Mouse (Mus musculus) activated CD4-positive, CD25-positive, alpha-beta regulatory T cell (primary cell): ENCODE data around the gene Zfp433. TPM values are rescaled to one million over a fixed set of nuclear protein-coding genes. Genes with fewer than 3 reads are reported as not detected.

Source experiments
- polyA plus RNA-seq, 2 experiments: library from polyadenylated mRNA; unstranded; fragments of 100-300 nt; shearing (Covaris generic); gene quantifications; one replicate each; pipeline ENCODE4 v1.2.1; 2017

The Zfp433 gene
- 10 to 100 TPM; 17.2 to 21.1 TPM for polyA plus RNA-seq

GRCm38 (mm10) chr10:81704531-81705301 is at the start of gene Zfp433:
TSS of gene Zfp433 (plus strand) at chr10:81704825.

DNA sequence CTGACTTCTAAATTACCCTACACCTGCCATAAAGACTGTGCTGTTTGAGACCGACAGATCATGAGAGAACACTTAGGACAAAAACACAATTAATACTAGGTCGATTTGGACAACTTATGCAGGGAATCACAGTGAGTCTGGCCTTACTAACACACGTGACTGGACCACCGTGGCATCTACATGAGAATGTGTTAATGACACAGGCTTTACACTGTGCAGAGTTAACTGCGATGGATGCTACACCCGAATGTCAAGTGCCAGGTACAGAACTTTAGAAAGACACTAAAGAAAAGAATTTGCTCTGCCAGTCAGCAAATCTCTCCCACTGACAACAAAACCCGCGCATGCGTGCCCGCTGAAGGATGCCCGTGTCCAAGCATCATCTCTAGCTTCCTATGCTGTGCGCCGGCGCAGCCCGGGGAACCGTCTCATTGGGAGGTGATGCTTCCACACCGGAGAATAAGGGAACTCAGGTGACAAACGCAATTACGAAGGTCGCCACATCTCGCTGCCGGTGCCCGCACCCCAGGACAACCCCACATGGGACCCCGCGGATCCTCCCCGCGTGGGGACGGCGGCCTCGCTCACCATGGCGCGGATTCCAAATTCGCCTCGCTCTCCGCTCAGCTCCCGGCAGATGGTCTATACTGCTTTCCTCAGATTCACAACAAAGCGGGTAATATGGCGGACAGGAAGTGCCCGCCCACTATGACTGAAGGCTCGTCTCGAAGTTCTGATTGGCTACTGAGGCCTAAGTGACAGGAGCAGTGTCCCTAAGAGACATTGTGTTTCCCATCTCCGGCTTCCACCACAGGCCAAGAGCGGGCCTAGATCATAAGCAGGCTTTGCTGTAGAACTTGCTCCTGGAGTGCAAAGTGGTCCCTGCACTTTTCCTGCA is 66.1 kb downstream of the Zfp433 start, which contains the start of gene Gm3055:
Gene Gm3055 (minus strand): TSS at position 656 of the 898 bp plus-strand sequence.

Other genes with a start within 250 kb of the Zfp433 start
- gene Nfic, start 249.2 kb upstream of the Zfp433 start, polyA plus RNA-seq: 10 to 100 TPM; 14.8 to 22.7 TPM
- gene Celf5, start 222.1 kb upstream of the Zfp433 start, polyA plus RNA-seq: under 1 TPM; 0.14 to 0.73 TPM
- gene Ncln, start 208.4 kb upstream of the Zfp433 start, polyA plus RNA-seq: 10 to 100 TPM; 78.9 to 96.7 TPM
- 10 to 100 TPM; 64.8 to 91.5 TPM for gene S1pr4, start 204.7 kb upstream of the Zfp433 start, polyA plus RNA-seq
- 10 to 100 TPM; 29.2 to 77.3 TPM for gene Gna15, start 180.6 kb upstream of the Zfp433 start, polyA plus RNA-seq
- 10 to 100 TPM; 18.6 to 21.0 TPM for gene Gna11, start 159.6 kb upstream of the Zfp433 start, polyA plus RNA-seq
- gene Aes, start 145.3 kb upstream of the Zfp433 start, polyA plus RNA-seq: 1,000 to 10,000 TPM; 1,214 to 1,244 TPM
- gene Tle2, start 130.3 kb upstream of the Zfp433 start, polyA plus RNA-seq: 1 to 10 TPM; 1.1 to 2.0 TPM
- under 1 TPM; 0.43 to 0.88 TPM for gene Tle6, start 103.8 kb upstream of the Zfp433 start, polyA plus RNA-seq
- gene BC025920, start 98.6 kb upstream of the Zfp433 start, polyA plus RNA-seq: 1 to 10 TPM in 1 of 2 experiments, under 1 TPM in 1; 0.72 to 3.1 TPM
- 10 to 100 TPM; 10.7 to 20.6 TPM for gene Sirt6, start 77.0 kb upstream of the Zfp433 start, polyA plus RNA-seq
- 1 to 10 TPM; 1.9 to 5.6 TPM for gene Ankrd24, start 76.3 kb upstream of the Zfp433 start, polyA plus RNA-seq
- 1 to 10 TPM; 6.8 to 9.1 TPM for gene Gm10778, start 55.8 kb upstream of the Zfp433 start, polyA plus RNA-seq
- gene Gm3055, start 66.3 kb downstream of the Zfp433 start, polyA plus RNA-seq: 1 to 10 TPM; 7.1 to 8.2 TPM
- gene Gm4767, start 107.4 kb downstream of the Zfp433 start, polyA plus RNA-seq: 1 to 10 TPM; 4.5 to 6.5 TPM
- 1 to 10 TPM; 8.2 to 8.8 TPM for gene Gm32687, start 159.1 kb downstream of the Zfp433 start, polyA plus RNA-seq
- gene Zfp781, start 225.7 kb downstream of the Zfp433 start, polyA plus RNA-seq: 1 to 10 TPM; 2.7 to 3.0 TPM